Comparison of ENCODE assay signal across 19 mouse cellular contexts in genomic region chr13:23546694-23547093, GRCm38 (mm10). TPM values are rescaled to one million over a fixed set of nuclear protein-coding genes. Genes with fewer than 3 reads are reported as not detected.
DNase-seq lines count a peak whose midpoint lies in the region; ATAC-seq and TF ChIP-seq lines count a peak whose summit lies in the region.
"Had no signal": no experiment of that assay in that cellular context is flagged by ENCODE, and none has a peak within 500 bp of the region (broad histone marks: within the 10 kb centered on the region; RNA-seq: fewer than 3 reads in every experiment).

No protein-coding gene starts in this region.

- H3K9me3 ChIP-seq in forebrain, embryonic 11.5 days (ENCODE audit: control insufficient read depth, low read length), result no peaks in the 10 kb centered on the region
- no peaks in the 10 kb centered on the region for H3K9me3 ChIP-seq in forebrain, embryonic 15.5 days
- no peaks in the 10 kb centered on the region for H3K9me3 ChIP-seq in lung, embryonic 14.5 days (ENCODE audit: low read depth, low read length)
- no peaks in the 10 kb centered on the region for H3K9me3 ChIP-seq in embryonic facial prominence, embryonic 13.5 days
- H3K9me3 ChIP-seq in liver, embryonic 16.5 days (replicated peaks; ENCODE audit: control insufficient read depth, low read length), result no peaks in the 10 kb centered on the region
- H3K9me3 ChIP-seq: forebrain, embryonic 13.5 days; heart, embryonic 15.5 days; hindbrain, embryonic 12.5 days had no signal

- H3K9ac ChIP-seq in forebrain, embryonic 11.5 days (ENCODE audit: low read length), result no peak overlapping the region
- no peak overlapping the region for H3K9ac ChIP-seq in forebrain, embryonic 15.5 days (replicated peaks)
- no peak overlapping the region for H3K9ac ChIP-seq in lung, embryonic 14.5 days
- no peak overlapping the region for H3K9ac ChIP-seq in embryonic facial prominence, embryonic 13.5 days
- no peak overlapping the region for H3K9ac ChIP-seq in liver, embryonic 16.5 days (ENCODE audit: low read depth, low read length)
- H3K9ac ChIP-seq: forebrain, embryonic 13.5 days; heart, embryonic 15.5 days; hindbrain, embryonic 12.5 days had no signal

- DNase-seq in forebrain, embryonic 11.5 days (ENCODE audit: low spot score), result no peak
- no peak for DNase-seq in lung, embryonic 14.5 days
- no peak for DNase-seq in lung, postnatal 10 days
- DNase-seq: adrenal gland, postnatal 14 days; cerebellum, adult 11-12 months; right cerebral cortex, postnatal 25 days; thymus, postnatal 36 days had no signal

- no peaks in the 10 kb centered on the region for H3K27me3 ChIP-seq in forebrain, embryonic 11.5 days (ENCODE audit: control insufficient read depth, insufficient read depth, low read length)
- H3K27me3 ChIP-seq in forebrain, embryonic 15.5 days, result no peaks in the 10 kb centered on the region
- H3K27me3 ChIP-seq in lung, embryonic 14.5 days (ENCODE audit: insufficient read depth, low read length), result no peaks in the 10 kb centered on the region
- H3K27me3 ChIP-seq in embryonic facial prominence, embryonic 13.5 days, result no peaks in the 10 kb centered on the region
- no peaks in the 10 kb centered on the region for H3K27me3 ChIP-seq in liver, embryonic 16.5 days (ENCODE audit: control insufficient read depth, insufficient read depth, low read depth, low read length)
- H3K27me3 ChIP-seq: forebrain, embryonic 13.5 days; heart, embryonic 15.5 days; hindbrain, embryonic 12.5 days had no signal

- no peak for ATAC-seq in forebrain, embryonic 11.5 days (replicated peaks; ENCODE audit: low FRiP score)
- ATAC-seq in forebrain, embryonic 15.5 days (replicated peaks), result no peak
- ATAC-seq in lung, embryonic 14.5 days (ENCODE audit: insufficient read depth), result no peak
- ATAC-seq in embryonic facial prominence, embryonic 13.5 days (ENCODE audit: insufficient number of reproducible peaks, insufficient read depth, low FRiP score, low TSS enrichment, low read depth), result no peak
- no peak for ATAC-seq in liver, embryonic 16.5 days (ENCODE audit: low read depth)
- ATAC-seq in granulocyte monocyte progenitor cell, adult 5-6 weeks (replicated peaks; ENCODE audit: poor library complexity, severe bottlenecking), result no peak
- ATAC-seq: forebrain, embryonic 13.5 days; inflammation-experienced regulatory T-cells, adult 6 months had no signal

- no peak overlapping the region for H3K4me3 ChIP-seq in forebrain, embryonic 11.5 days (ENCODE audit: low read depth, low read length)
- no peak overlapping the region for H3K4me3 ChIP-seq in forebrain, embryonic 15.5 days
- peak overlapping the region; percentile 6; the same call in 1 of the 2 replicates for H3K4me3 ChIP-seq in lung, embryonic 14.5 days (ENCODE audit: low read depth, low read length)
- no peak overlapping the region for H3K4me3 ChIP-seq in embryonic facial prominence, embryonic 13.5 days
- 0 out of 2 replicates have a peak overlapping the region, but pooled peaks have one; percentile 7 for H3K4me3 ChIP-seq in liver, embryonic 16.5 days (ENCODE audit: low read depth, low read length)
- H3K4me3 ChIP-seq: forebrain, embryonic 13.5 days; heart, embryonic 15.5 days; hindbrain, embryonic 12.5 days; layer of hippocampus, adult 2 months had no signal

- H3K27ac ChIP-seq in forebrain, embryonic 11.5 days (ENCODE audit: low read depth, low read length), result peak overlapping the region; percentile 62
- no peak overlapping the region for H3K27ac ChIP-seq in forebrain, embryonic 15.5 days (replicated peaks)
- H3K27ac ChIP-seq in lung, embryonic 14.5 days (ENCODE audit: low read depth), result peak overlapping the region; percentile 67; the same call in 1 of the 2 replicates
- peak overlapping the region; percentile 23; the same call in 1 of the 2 replicates for H3K27ac ChIP-seq in embryonic facial prominence, embryonic 13.5 days
- peak overlapping the region; percentile 20; the same call in 1 of the 2 replicates for H3K27ac ChIP-seq in liver, embryonic 16.5 days (ENCODE audit: low read length)
- H3K27ac ChIP-seq: forebrain, embryonic 13.5 days; heart, embryonic 15.5 days; hindbrain, embryonic 12.5 days; layer of hippocampus, adult 2 months; stomach, postnatal 0 days had no signal

- 87% methylated on average over 5 of the region's 5 CpGs for WGBS in forebrain, embryonic 11.5 days
- 78% methylated on average over 5 of the region's 5 CpGs for whole genome bisulfite sequencing in forebrain, embryonic 15.5 days
- 56% methylated on average over 5 of the region's 5 CpGs for WGBS in lung, embryonic 14.5 days
- 81% methylated on average over 5 of the region's 5 CpGs for WGBS in embryonic facial prominence, embryonic 13.5 days
- 71% methylated on average over 5 of the region's 5 CpGs for WGBS in liver, embryonic 16.5 days (ENCODE audit: insufficient replicate concordance)

- no peaks in the 10 kb centered on the region for H3K36me3 ChIP-seq in forebrain, embryonic 11.5 days (ENCODE audit: control insufficient read depth, insufficient read depth, low read length)
- H3K36me3 ChIP-seq in forebrain, embryonic 15.5 days, result no peaks in the 10 kb centered on the region
- H3K36me3 ChIP-seq in lung, embryonic 14.5 days (ENCODE audit: insufficient read depth), result no peaks in the 10 kb centered on the region
- no peaks in the 10 kb centered on the region for H3K36me3 ChIP-seq in embryonic facial prominence, embryonic 13.5 days
- H3K36me3 ChIP-seq in liver, embryonic 16.5 days (ENCODE audit: control insufficient read depth, insufficient read depth), result no peaks in the 10 kb centered on the region
- H3K36me3 ChIP-seq: heart, embryonic 15.5 days; hindbrain, embryonic 12.5 days had no signal

- no peak overlapping the region for H3K4me2 ChIP-seq in forebrain, embryonic 11.5 days (ENCODE audit: low read depth, low read length, severe bottlenecking)
- H3K4me2 ChIP-seq in forebrain, embryonic 15.5 days (replicated peaks), result no peak overlapping the region
- H3K4me2 ChIP-seq in lung, embryonic 14.5 days, result peak overlapping the region; percentile 48; the same call in 1 of the 2 replicates
- 0 out of 2 replicates have a peak overlapping the region, but pooled peaks have one; percentile 0 for H3K4me2 ChIP-seq in embryonic facial prominence, embryonic 13.5 days
- no peak overlapping the region for H3K4me2 ChIP-seq in liver, embryonic 16.5 days (ENCODE audit: low read depth, low read length)
- H3K4me2 ChIP-seq: heart, embryonic 15.5 days; hindbrain, embryonic 12.5 days had no signal

- H3K4me1 ChIP-seq in forebrain, embryonic 11.5 days (replicated peaks; ENCODE audit: control insufficient read depth, insufficient read depth, low read length), result no peaks in the 10 kb centered on the region
- H3K4me1 ChIP-seq in forebrain, embryonic 15.5 days, result peaks cover 18% of the 10 kb centered on the region
- H3K4me1 ChIP-seq in lung, embryonic 14.5 days (ENCODE audit: insufficient read depth), result no peaks in the 10 kb centered on the region; the same call in 1 of the 2 replicates
- peaks cover 6% of the 10 kb centered on the region for H3K4me1 ChIP-seq in embryonic facial prominence, embryonic 13.5 days
- H3K4me1 ChIP-seq in liver, embryonic 16.5 days (ENCODE audit: control insufficient read depth, low read depth, low read length), result peaks cover 5% of the 10 kb centered on the region; the same call in 1 of the 2 replicates

- TF ChIP-seq CTCF in lung, embryonic 14.5 days (IDR thresholded peaks at IDR 0.05; ENCODE audit: low read depth), result no peak

RNA-seq across cellular contexts. Expression of gene Hist1h3f, which starts 2.8 kb away (rescaled TPM):
- 0.92 and 1.4 TPM in 2 replicates for polyA plus RNA-seq in forebrain, embryonic 11.5 days (2014; fragmentation: Nextera tagmentation; extraction: Ambion mirVana)
- polyA plus RNA-seq in forebrain, embryonic 15.5 days (2015; fragmentation: Nextera tagmentation; extraction: Ambion mirVana), result 0.46 and 0.94 TPM in 2 replicates
- polyA plus RNA-seq in lung, embryonic 14.5 days (2014; fragmentation: Nextera tagmentation; extraction: Ambion mirVana), result 2.0 and 2.6 TPM in 2 replicates
- polyA plus RNA-seq in embryonic facial prominence, embryonic 13.5 days (2015; fragmentation: Nextera tagmentation; extraction: Ambion mirVana), result 1.2 and 1.3 TPM in 2 replicates
- 1.2 and 1.4 TPM in 2 replicates for polyA plus RNA-seq in liver, embryonic 16.5 days (2015; fragmentation: Nextera tagmentation; extraction: Ambion mirVana)
- 4.9 and 8.2 TPM in 2 replicates for total RNA-seq in granulocyte monocyte progenitor cell, adult 5-6 weeks (2014; fragmentation: Nextera tagmentation)
- total RNA-seq in granulocyte monocyte progenitor cell, adult 5-6 weeks (2017), result 77.5 and 127 TPM in 2 replicates
- polyA plus RNA-seq: neural tube, embryonic 14.5 days had no signal

RNA-seq across cellular contexts. Expression of gene Hist1h2bh, which starts 3.5 kb away (rescaled TPM):
- polyA plus RNA-seq in forebrain, embryonic 11.5 days (2014; fragmentation: Nextera tagmentation; extraction: Ambion mirVana), result 0.85 and 1.2 TPM in 2 replicates
- 0.37 and 0.59 TPM in 2 replicates for polyA plus RNA-seq in forebrain, embryonic 15.5 days (2015; fragmentation: Nextera tagmentation; extraction: Ambion mirVana)
- 1.0 and 1.8 TPM in 2 replicates for polyA plus RNA-seq in lung, embryonic 14.5 days (2014; fragmentation: Nextera tagmentation; extraction: Ambion mirVana)
- 0.98 and 1.4 TPM in 2 replicates for polyA plus RNA-seq in embryonic facial prominence, embryonic 13.5 days (2015; fragmentation: Nextera tagmentation; extraction: Ambion mirVana)
- polyA plus RNA-seq in liver, embryonic 16.5 days (2015; fragmentation: Nextera tagmentation; extraction: Ambion mirVana), result 1.1 and 1.8 TPM in 2 replicates
- 17.1 and 20.3 TPM in 2 replicates for total RNA-seq in granulocyte monocyte progenitor cell, adult 5-6 weeks (2014; fragmentation: Nextera tagmentation)
- 126 and 172 TPM in 2 replicates for total RNA-seq in granulocyte monocyte progenitor cell, adult 5-6 weeks (2017)
- polyA plus RNA-seq: neural tube, embryonic 14.5 days had no signal

RNA-seq across cellular contexts. Expression of gene Hist1h4f, which starts 4.8 kb away (rescaled TPM):
- polyA plus RNA-seq in forebrain, embryonic 11.5 days (2014; fragmentation: Nextera tagmentation; extraction: Ambion mirVana), result 1.2 and 1.3 TPM in 2 replicates
- polyA plus RNA-seq in forebrain, embryonic 15.5 days (2015; fragmentation: Nextera tagmentation; extraction: Ambion mirVana), result 0.70 and 0.73 TPM in 2 replicates
- 1.4 and 2.7 TPM in 2 replicates for polyA plus RNA-seq in lung, embryonic 14.5 days (2014; fragmentation: Nextera tagmentation; extraction: Ambion mirVana)
- 2.9 TPM in 1 of 2 replicates, not detected in the other for polyA plus RNA-seq in embryonic facial prominence, embryonic 13.5 days (2015; fragmentation: Nextera tagmentation; extraction: Ambion mirVana)
- polyA plus RNA-seq in liver, embryonic 16.5 days (2015; fragmentation: Nextera tagmentation; extraction: Ambion mirVana), result 2.4 and 2.9 TPM in 2 replicates
- 37.6 and 86.3 TPM in 2 replicates for total RNA-seq in granulocyte monocyte progenitor cell, adult 5-6 weeks (2014; fragmentation: Nextera tagmentation)
- total RNA-seq in granulocyte monocyte progenitor cell, adult 5-6 weeks (2017), result 2,370 and 2,590 TPM in 2 replicates
- polyA plus RNA-seq: neural tube, embryonic 14.5 days had no signal

RNA-seq across cellular contexts. Expression of gene Hist1h1d, which starts 6.4 kb away (rescaled TPM):
- polyA plus RNA-seq in forebrain, embryonic 11.5 days (2014; fragmentation: Nextera tagmentation; extraction: Ambion mirVana), result 0.87 and 0.92 TPM in 2 replicates
- 0.23 and 0.25 TPM in 2 replicates for polyA plus RNA-seq in forebrain, embryonic 15.5 days (2015; fragmentation: Nextera tagmentation; extraction: Ambion mirVana)
- 0.87 and 0.99 TPM in 2 replicates for polyA plus RNA-seq in lung, embryonic 14.5 days (2014; fragmentation: Nextera tagmentation; extraction: Ambion mirVana)
- 0.52 and 0.61 TPM in 2 replicates for polyA plus RNA-seq in embryonic facial prominence, embryonic 13.5 days (2015; fragmentation: Nextera tagmentation; extraction: Ambion mirVana)
- 1.2 and 1.4 TPM in 2 replicates for polyA plus RNA-seq in liver, embryonic 16.5 days (2015; fragmentation: Nextera tagmentation; extraction: Ambion mirVana)
- total RNA-seq in granulocyte monocyte progenitor cell, adult 5-6 weeks (2014; fragmentation: Nextera tagmentation), result 13.1 and 13.2 TPM in 2 replicates
- 109 and 113 TPM in 2 replicates for total RNA-seq in granulocyte monocyte progenitor cell, adult 5-6 weeks (2017)

RNA-seq across cellular contexts. Expression of gene Hist1h3g, which starts 11.5 kb away (rescaled TPM):
- polyA plus RNA-seq in forebrain, embryonic 11.5 days (2014; fragmentation: Nextera tagmentation; extraction: Ambion mirVana), result 5.2 and 5.7 TPM in 2 replicates
- 2.7 and 3.4 TPM in 2 replicates for polyA plus RNA-seq in forebrain, embryonic 15.5 days (2015; fragmentation: Nextera tagmentation; extraction: Ambion mirVana)
- 6.6 and 7.5 TPM in 2 replicates for polyA plus RNA-seq in lung, embryonic 14.5 days (2014; fragmentation: Nextera tagmentation; extraction: Ambion mirVana)
- 5.3 and 6.7 TPM in 2 replicates for polyA plus RNA-seq in embryonic facial prominence, embryonic 13.5 days (2015; fragmentation: Nextera tagmentation; extraction: Ambion mirVana)
- polyA plus RNA-seq in liver, embryonic 16.5 days (2015; fragmentation: Nextera tagmentation; extraction: Ambion mirVana), result 11.0 and 14.8 TPM in 2 replicates
- total RNA-seq in granulocyte monocyte progenitor cell, adult 5-6 weeks (2014; fragmentation: Nextera tagmentation), result 60.4 and 108 TPM in 2 replicates
- 191 and 281 TPM in 2 replicates for total RNA-seq in granulocyte monocyte progenitor cell, adult 5-6 weeks (2017)
- total RNA-seq: monocyte, adult 5-6 weeks had no signal

Comparison
In these comparisons a context has a peak if more than half of its experiments do, and no peak if none do; other contexts are left out.
1. H3K4me2 ChIP-seq: peak in lung, embryonic 14.5 days (single experiment) and embryonic facial prominence, embryonic 13.5 days (single experiment); none in forebrain, embryonic 11.5 days (single experiment), forebrain, embryonic 15.5 days (single experiment) and liver, embryonic 16.5 days (single experiment).
2. H3K4me3 ChIP-seq: peak in lung, embryonic 14.5 days (single experiment) and liver, embryonic 16.5 days (single experiment); none in forebrain, embryonic 11.5 days (single experiment), forebrain, embryonic 15.5 days (single experiment) and embryonic facial prominence, embryonic 13.5 days (single experiment).